Mouse (Mus musculus): ENCODE data around the gene Sema5a. TPM values are rescaled to one million over a fixed set of nuclear protein-coding genes. Genes with fewer than 3 reads are reported as not detected.

Sema5a gene
- polyA plus RNA-seq, 1 experiment from 2014 or later = 11.1 TPM

- no peak for ATAC-seq (ENCODE audit: low FRiP score, low read depth)
- H3K9me3 ChIP-seq = no peaks in the 10 kb centered on the region
- no peak overlapping the region for H3K9ac ChIP-seq
- no peaks in the 10 kb centered on the region for H3K4me1 ChIP-seq (replicated peaks)
- H3K27me3 ChIP-seq = no peaks in the 10 kb centered on the region
- no peak overlapping the region for H3K4me2 ChIP-seq
- WGBS = 57% methylated on average over 1 of the region's 1 CpGs
- no peaks in the 10 kb centered on the region for H3K36me3 ChIP-seq
- no peak overlapping the region for H3K4me3 ChIP-seq
- no peak overlapping the region for H3K27ac ChIP-seq (replicated peaks)
These were observed 243.4 kb downstream of the Sema5a start for GRCm38 (mm10) chr15:32487968-32488367.

GRCm38 (mm10) chr15:32494219-32494618 lies 249.6 kb downstream of the Sema5a start:
- Histone ChIP-seq H3K4me1 (replicated peaks) (no peaks in the 10 kb centered on the region), H3K9ac (no peak overlapping the region), H3K9me3 (no peaks in the 10 kb centered on the region), H3K4me2 (no peak overlapping the region), H3K27me3 (no peaks in the 10 kb centered on the region), H3K27ac (replicated peaks) (no peak overlapping the region), H3K36me3 (no peaks in the 10 kb centered on the region), H3K4me3 (no peak overlapping the region)
- WGBS = 91% methylated on average over 5 of the region's 5 CpGs
- no peak for ATAC-seq (ENCODE audit: low FRiP score, low read depth)

- no peaks in the 10 kb centered on the region for H3K27me3 ChIP-seq
- H3K4me1 ChIP-seq (replicated peaks) = no peaks in the 10 kb centered on the region
- no peaks in the 10 kb centered on the region for H3K9me3 ChIP-seq
- no peak overlapping the region for H3K27ac ChIP-seq (replicated peaks)
- WGBS = 64% methylated on average over 1 of the region's 1 CpGs
- no peaks in the 10 kb centered on the region for H3K36me3 ChIP-seq
- ATAC-seq (ENCODE audit: low FRiP score, low read depth) = no peak
- no peak overlapping the region for H3K4me2 ChIP-seq
- no peak overlapping the region for H3K9ac ChIP-seq
- no peak overlapping the region for H3K4me3 ChIP-seq
These were observed 250.3 kb downstream of the Sema5a start for GRCm38 (mm10) chr15:32494899-32495298.

GRCm38 (mm10) chr15:32496880-32497279 lies 252.3 kb downstream of the Sema5a start:
- WGBS = 69% methylated on average over 4 of the region's 4 CpGs
- Histone ChIP-seq H3K4me1 (replicated peaks) (no peaks in the 10 kb centered on the region), H3K27me3 (no peaks in the 10 kb centered on the region), H3K9ac (no peak overlapping the region), H3K36me3 (no peaks in the 10 kb centered on the region), H3K9me3 (no peaks in the 10 kb centered on the region), H3K4me3 (no peak overlapping the region), H3K4me2 (no peak overlapping the region), H3K27ac (replicated peaks) (no peak overlapping the region)
- ATAC-seq (ENCODE audit: low FRiP score, low read depth) = no peak

GRCm38 (mm10) chr15:32505941-32506340 lies 261.3 kb downstream of the Sema5a start:
- Histone ChIP-seq H3K4me1 (replicated peaks) (no peaks in the 10 kb centered on the region), H3K27ac (replicated peaks) (no peak overlapping the region), H3K9ac (no peak overlapping the region)

GRCm38 (mm10) chr15:32508282-32508681 lies 263.7 kb downstream of the Sema5a start:
- no peak for ATAC-seq (ENCODE audit: low FRiP score, low read depth)
- Histone ChIP-seq H3K9me3 (no peaks in the 10 kb centered on the region), H3K9ac (no peak overlapping the region), H3K27me3 (no peaks in the 10 kb centered on the region), H3K36me3 (no peaks in the 10 kb centered on the region), H3K4me2 (no peak overlapping the region), H3K4me1 (replicated peaks) (no peaks in the 10 kb centered on the region), H3K27ac (replicated peaks) (no peak overlapping the region), H3K4me3 (no peak overlapping the region)

More at GRCm38 (mm10) chr15:32505941-32506340, 261.3 kb downstream of the Sema5a start:
- 84% methylated on average over 2 of the region's 2 CpGs for WGBS
- Histone ChIP-seq H3K4me2 (no peak overlapping the region), H3K36me3 (no peaks in the 10 kb centered on the region), H3K9me3 (no peaks in the 10 kb centered on the region), H3K4me3 (no peak overlapping the region), H3K27me3 (no peaks in the 10 kb centered on the region)
- ATAC-seq (ENCODE audit: low FRiP score, low read depth) = no peak

- H3K4me3 ChIP-seq = no peak overlapping the region
- 71% methylated on average over 1 of the region's 1 CpGs for WGBS
- no peaks in the 10 kb centered on the region for H3K9me3 ChIP-seq
- H3K4me1 ChIP-seq (replicated peaks) = no peaks in the 10 kb centered on the region
- H3K9ac ChIP-seq = no peak overlapping the region
- no peaks in the 10 kb centered on the region for H3K36me3 ChIP-seq
- no peak overlapping the region for H3K4me2 ChIP-seq
- H3K27me3 ChIP-seq = no peaks in the 10 kb centered on the region
- ATAC-seq (ENCODE audit: low FRiP score, low read depth) = no peak
- H3K27ac ChIP-seq (replicated peaks) = no peak overlapping the region
These were observed 270.3 kb downstream of the Sema5a start for GRCm38 (mm10) chr15:32514877-32515276.

GRCm38 (mm10) chr15:32517954-32518353 lies 273.3 kb downstream of the Sema5a start:
- ATAC-seq (ENCODE audit: low FRiP score, low read depth) = no peak
- 90% methylated on average over 2 of the region's 2 CpGs for WGBS
- no peaks in the 10 kb centered on the region for H3K36me3 ChIP-seq
- H3K9ac ChIP-seq = no peak overlapping the region
- no peaks in the 10 kb centered on the region for H3K4me1 ChIP-seq (replicated peaks)
- H3K4me3 ChIP-seq = no peak overlapping the region
- no peak overlapping the region for H3K4me2 ChIP-seq
- no peak overlapping the region for H3K27ac ChIP-seq (replicated peaks)
- no peaks in the 10 kb centered on the region for H3K27me3 ChIP-seq
- no peaks in the 10 kb centered on the region for H3K9me3 ChIP-seq

GRCm38 (mm10) chr15:32532539-32532938 lies 287.9 kb downstream of the Sema5a start:
- no peak overlapping the region for H3K27ac ChIP-seq (replicated peaks)
- H3K4me1 ChIP-seq (replicated peaks) = no peaks in the 10 kb centered on the region
- ATAC-seq (ENCODE audit: low FRiP score, low read depth) = no peak
- no peaks in the 10 kb centered on the region for H3K27me3 ChIP-seq
- H3K4me2 ChIP-seq = no peak overlapping the region
- no peaks in the 10 kb centered on the region for H3K36me3 ChIP-seq
- no peak overlapping the region for H3K4me3 ChIP-seq
- 88% methylated on average over 3 of the region's 3 CpGs for WGBS
- no peaks in the 10 kb centered on the region for H3K9me3 ChIP-seq
- H3K9ac ChIP-seq = no peak overlapping the region

GRCm38 (mm10) chr15:32533541-32534080 lies 289.0 kb downstream of the Sema5a start:
- 39% methylated on average over 1 of the region's 1 CpGs for WGBS
- Histone ChIP-seq H3K36me3 (no peaks in the 10 kb centered on the region), H3K4me3 (no peak overlapping the region), H3K4me1 (replicated peaks) (no peaks in the 10 kb centered on the region), H3K9ac (no peak overlapping the region), H3K9me3 (no peaks in the 10 kb centered on the region), H3K4me2 (no peak overlapping the region), H3K27ac (replicated peaks) (no peak overlapping the region), H3K27me3 (no peaks in the 10 kb centered on the region)
- ATAC-seq (ENCODE audit: low FRiP score, low read depth) = no peak

GRCm38 (mm10) chr15:32536755-32537503 lies 292.3 kb downstream of the Sema5a start:
- Histone ChIP-seq H3K27ac (replicated peaks) (no peak overlapping the region), H3K4me1 (replicated peaks) (no peaks in the 10 kb centered on the region), H3K36me3 (no peaks in the 10 kb centered on the region), H3K4me3 (no peak overlapping the region), H3K27me3 (no peaks in the 10 kb centered on the region), H3K9ac (no peak overlapping the region), H3K4me2 (no peak overlapping the region), H3K9me3 (no peaks in the 10 kb centered on the region)
- ATAC-seq (ENCODE audit: low FRiP score, low read depth) = no peak
- 87% methylated on average over 6 of the region's 6 CpGs for WGBS

GRCm38 (mm10) chr15:32537504-32537792 lies 292.8 kb downstream of the Sema5a start:
- Histone ChIP-seq H3K4me2 (no peak overlapping the region), H3K36me3 (no peaks in the 10 kb centered on the region), H3K27ac (replicated peaks) (no peak overlapping the region), H3K9me3 (no peaks in the 10 kb centered on the region), H3K9ac (no peak overlapping the region), H3K4me3 (no peak overlapping the region), H3K4me1 (replicated peaks) (no peaks in the 10 kb centered on the region), H3K27me3 (no peaks in the 10 kb centered on the region)
- ATAC-seq (ENCODE audit: low FRiP score, low read depth) = no peak
- 83% methylated on average over 2 of the region's 2 CpGs for WGBS

- no peak overlapping the region for H3K27ac ChIP-seq (replicated peaks)
- H3K4me3 ChIP-seq = no peak overlapping the region
- ATAC-seq (ENCODE audit: low FRiP score, low read depth) = no peak
- H3K9me3 ChIP-seq = no peaks in the 10 kb centered on the region
- H3K27me3 ChIP-seq = no peaks in the 10 kb centered on the region
- H3K36me3 ChIP-seq = no peaks in the 10 kb centered on the region
- no peaks in the 10 kb centered on the region for H3K4me1 ChIP-seq (replicated peaks)
- WGBS = 77% methylated on average over 3 of the region's 3 CpGs
- H3K9ac ChIP-seq = no peak overlapping the region
- H3K4me2 ChIP-seq = no peak overlapping the region
These were observed 293.5 kb downstream of the Sema5a start for GRCm38 (mm10) chr15:32538092-32538491.
